Mouse (Mus musculus) gastrocnemius, postnatal 10 days (tissue): ENCODE results near the gene Mindy1. TPM values are rescaled to one million over a fixed set of nuclear protein-coding genes. Genes with fewer than 3 reads are reported as not detected.
"Not testable (repeated sequence)": the region's sequence is repeated elsewhere in the genome, so short reads cannot be mapped to it uniquely, and the experiment has no call there.

ENCODE experiments used
- DNase-seq: peaks from one replicate; pipeline ENCODE4 v3.0.0; 2021; ENCODE audit warnings: mixed read lengths
- total RNA-seq, 2 experiments: library from RNA; stranded (reverse); gene quantifications; 2 replicates each; pipeline ENCODE4 v1.2.3; 2021

The Mindy1 gene
- total RNA-seq, 2 experiments from 2014 or later, result 19.8 to 21.7 TPM

DNA sequence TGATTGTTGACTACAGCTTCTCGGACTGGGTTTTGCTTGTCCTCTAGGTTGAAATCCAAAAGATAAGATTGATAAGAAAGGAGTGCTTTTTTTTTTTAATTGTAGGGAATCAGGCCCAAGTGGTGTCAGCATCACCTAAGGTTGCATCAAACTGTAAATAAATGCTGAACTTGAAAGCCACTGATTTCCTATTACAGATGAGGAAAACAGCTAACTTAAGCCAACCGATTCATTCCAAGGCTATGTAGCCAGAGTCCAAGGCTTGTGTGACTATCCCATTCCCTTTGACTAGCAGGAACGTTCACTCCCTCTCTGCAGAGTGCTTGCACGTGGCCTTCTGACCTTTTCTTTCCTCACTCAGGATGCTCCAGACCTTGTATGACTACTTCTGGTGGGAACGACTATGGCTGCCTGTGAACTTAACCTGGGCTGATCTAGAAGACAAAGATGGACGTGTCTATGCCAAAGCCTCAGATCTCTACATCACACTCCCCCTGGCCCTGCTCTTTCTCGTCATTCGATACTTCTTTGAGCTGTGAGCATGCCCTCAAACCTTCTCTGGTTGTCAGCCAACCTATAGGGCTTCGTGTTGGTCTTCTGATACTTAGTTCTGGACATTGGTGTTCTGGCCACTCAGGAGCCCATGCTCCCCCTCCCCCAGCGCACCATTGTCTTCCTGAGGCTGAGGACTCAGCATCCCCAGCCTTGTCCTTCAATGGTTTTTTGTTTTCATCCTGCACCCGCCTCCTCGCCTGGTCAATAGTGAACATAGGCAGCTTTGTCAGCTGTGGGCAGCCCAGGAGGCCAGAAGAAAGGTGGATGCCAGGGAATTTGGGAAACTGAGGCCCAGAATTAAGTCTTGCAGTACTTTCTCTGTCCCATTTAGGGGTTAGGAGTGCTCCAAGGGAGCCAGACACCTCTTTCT, 38.8 kb downstream of the Mindy1 start:
- no peak for DNase-seq

DNA sequence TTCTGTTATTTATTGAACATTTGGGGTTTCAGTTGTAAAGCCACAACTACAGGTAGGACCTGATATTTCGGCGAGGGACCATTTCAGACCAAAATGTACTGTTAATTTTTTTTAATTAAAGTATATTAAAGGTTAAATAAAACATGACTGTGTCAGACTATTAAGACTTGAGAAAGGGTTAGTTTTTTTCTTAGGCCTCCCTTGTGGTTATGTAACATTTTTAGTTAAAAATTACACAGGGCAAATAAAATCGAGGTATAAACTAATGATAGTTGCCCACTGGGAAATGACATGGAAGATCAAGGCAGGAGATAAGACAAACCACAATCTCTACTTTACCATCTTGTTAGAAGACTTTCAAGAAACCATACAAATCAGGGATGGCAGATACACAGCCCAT, 42.3 kb downstream of the Mindy1 start:
- DNase-seq, result no peak

DNA sequence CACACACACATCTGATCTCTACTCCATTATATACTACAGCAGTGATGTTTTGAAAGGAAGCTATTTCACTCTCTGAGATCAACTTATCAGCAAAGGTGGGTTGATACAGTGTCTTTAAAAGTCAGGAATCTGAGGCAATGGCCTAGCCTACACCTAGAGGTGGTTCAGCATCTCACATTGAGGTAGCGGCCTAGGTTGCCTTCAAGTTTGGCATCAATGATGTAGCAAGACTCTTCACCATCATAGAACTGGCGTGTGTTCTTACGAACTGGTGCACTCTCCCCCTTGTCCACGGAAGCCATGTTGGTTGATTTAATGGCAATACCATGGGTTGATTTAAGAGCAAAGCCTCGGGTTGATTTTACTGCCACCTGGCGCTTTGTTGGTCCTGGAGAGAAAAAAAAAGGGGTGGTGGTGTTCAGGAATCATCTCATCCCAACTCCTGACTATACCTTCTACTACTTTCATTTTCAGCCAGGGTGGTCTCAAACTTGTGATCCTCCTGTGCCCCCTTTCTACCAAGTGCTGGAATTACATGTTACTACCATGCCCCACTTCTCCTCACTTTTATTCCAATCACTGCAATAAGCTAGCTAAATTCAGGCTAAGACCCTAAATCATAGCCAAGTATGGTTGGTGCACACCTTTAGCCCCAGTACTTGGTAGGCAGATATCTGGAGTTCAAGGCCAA, 43.5 kb downstream of the Mindy1 start:
- DNase-seq, result no peak

DNA sequence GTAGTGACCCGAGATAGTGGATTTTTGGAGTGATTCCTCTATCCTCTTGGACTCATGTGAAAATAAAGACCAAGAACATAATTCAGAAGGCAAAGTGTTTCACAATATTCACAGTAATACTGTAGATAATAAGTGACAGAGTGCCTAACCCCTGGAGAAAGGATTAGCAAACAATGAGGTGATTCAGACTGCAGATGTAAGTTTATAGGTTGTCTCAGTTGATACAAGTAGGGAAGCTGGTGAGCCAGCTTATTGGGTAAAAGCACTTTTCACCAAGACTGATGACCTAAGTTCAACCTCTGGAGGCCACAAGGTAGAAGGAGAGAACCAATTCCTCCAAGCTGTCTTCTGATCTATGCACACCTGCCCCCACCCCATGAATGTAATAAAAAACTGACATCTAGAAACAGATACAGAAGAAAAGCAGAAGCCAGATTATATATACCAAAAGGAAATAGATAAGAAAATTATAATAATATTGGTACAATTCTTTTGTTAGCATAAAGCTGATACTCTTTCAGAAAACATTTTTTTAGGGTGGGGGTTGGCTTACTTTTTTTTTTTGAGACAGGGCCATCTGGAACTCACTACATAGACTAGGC, 47.8 kb downstream of the Mindy1 start:
- DNase-seq, result no peak

DNA sequence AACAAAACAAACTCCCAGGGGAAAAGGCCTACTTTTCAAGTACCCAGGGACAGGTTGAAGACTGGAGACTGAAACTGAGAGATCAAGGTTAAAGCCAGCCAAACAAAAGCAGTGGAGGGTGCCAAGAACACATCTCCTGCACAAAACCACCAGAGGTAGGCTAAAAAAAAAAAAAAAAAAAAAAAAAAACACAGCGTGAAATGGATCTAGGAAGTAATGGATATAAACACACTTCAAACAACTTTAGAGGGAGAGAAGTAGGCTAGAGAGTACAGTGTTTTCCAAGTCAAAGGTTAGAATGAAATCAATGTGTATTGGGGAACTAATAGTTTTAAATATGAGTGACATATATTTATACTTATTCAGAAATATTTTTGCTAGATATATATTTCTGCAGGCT, 50.4 kb downstream of the Mindy1 start:
- DNase-seq, result no peak

DNA sequence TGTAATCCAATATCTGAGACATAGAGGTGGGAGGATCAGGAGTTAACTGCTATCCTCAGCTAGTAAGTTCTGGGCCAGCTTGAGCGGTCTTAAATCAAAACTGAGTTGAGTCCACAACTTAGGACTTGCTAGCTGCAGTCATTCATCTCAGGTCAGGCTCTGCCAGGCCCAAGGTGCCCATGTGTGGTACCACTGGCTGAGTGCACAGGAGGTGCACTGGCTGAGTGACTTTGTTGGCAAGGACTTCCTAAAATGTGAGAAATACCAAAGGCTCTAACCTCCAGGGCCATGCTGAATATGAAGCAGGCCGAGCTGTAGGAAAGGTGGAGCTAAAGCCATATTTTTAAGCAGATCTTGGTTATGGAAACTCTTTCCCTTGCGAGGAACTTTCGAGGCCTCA, 56.2 kb downstream of the Mindy1 start:
- DNase-seq, result no peak

DNA sequence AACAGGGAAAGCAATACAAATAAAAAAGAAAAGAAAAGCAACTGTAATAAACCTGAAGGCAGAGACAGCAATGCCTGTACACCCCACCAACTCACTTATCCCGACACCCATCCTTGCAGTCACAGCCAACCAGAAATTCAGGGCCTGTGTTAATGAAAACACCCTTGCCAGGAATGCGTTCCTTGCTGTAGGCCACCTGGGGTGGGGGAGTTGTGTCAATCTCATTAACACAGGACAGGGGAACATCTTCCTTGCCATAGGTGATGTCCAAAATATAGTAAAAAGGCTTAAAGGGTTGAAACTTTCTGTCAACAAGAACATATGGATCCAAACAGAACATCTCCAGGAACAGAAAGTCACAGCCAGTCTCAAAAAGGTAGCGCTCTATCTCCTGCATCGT, 57.1 kb downstream of the Mindy1 start:
- no peak for DNase-seq

DNA sequence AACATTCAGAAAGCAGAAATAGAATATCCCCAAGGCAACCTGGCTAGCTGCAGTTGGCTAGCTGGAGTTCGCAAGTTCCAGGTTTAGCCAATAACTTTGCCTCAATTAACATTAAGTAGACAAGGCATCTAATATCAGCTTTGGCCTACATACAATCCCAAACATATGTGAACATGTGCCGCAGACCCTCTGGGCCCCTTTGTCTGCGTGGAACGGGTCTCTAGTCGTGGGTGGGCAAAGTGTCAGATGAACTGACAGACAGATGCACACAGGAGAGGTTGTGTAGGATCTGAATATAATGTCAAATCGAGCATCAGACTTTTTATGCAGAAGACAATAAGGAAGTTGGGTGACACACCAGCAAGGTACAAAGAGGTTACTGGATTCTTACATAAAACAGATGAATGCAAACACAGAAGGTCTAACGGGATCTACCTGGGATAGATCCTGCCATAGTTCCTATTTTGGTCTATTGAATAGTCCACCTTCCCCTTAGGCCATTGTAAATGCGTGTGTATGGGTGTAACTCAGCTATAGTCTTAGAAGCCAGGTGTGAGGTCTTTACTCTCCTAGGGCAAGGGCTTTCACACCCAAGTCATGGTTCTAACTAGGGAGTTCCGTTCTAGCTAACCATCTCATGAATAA, 62.3 kb downstream of the Mindy1 start:
- DNase-seq, result not testable (repeated sequence)

Other genes with a start within 250 kb of the Mindy1 start
- gene Psmd4, start 238.7 kb upstream of the Mindy1 start, total RNA-seq, result 100 to 1,000 TPM; 167 to 176 TPM
- 10 to 100 TPM; 20.1 to 22.8 TPM for gene Pip5k1a, start 174.4 kb upstream of the Mindy1 start, total RNA-seq
- gene Vps72, start 170.3 kb upstream of the Mindy1 start, total RNA-seq, result 10 to 100 TPM; 41.0 to 49.1 TPM
- gene Tmod4, start 156.9 kb upstream of the Mindy1 start, total RNA-seq, result 100 to 1,000 TPM; 423 to 469 TPM
- gene Scnm1, start 147.3 kb upstream of the Mindy1 start, total RNA-seq, result 10 to 100 TPM; 35.5 to 40.8 TPM
- 1 to 10 TPM; 6.0 to 6.7 TPM for gene Lysmd1, start 147.3 kb upstream of the Mindy1 start, total RNA-seq
- gene Tnfaip8l2, start 139.0 kb upstream of the Mindy1 start, total RNA-seq, result 1 to 10 TPM; 1.8 to 2.3 TPM
- 100 to 1,000 TPM; 103 to 123 TPM for gene Sema6c, start 120.9 kb upstream of the Mindy1 start, total RNA-seq
- gene Gabpb2, start 63.4 kb upstream of the Mindy1 start, total RNA-seq, result 10 to 100 TPM in 1 of 2 experiments, 1 to 10 TPM in 1; 9.4 to 12.4 TPM
- gene Cdc42se1, start 52.6 kb upstream of the Mindy1 start, total RNA-seq, result 10 to 100 TPM; 26.2 to 35.0 TPM
- 10 to 100 TPM; 39.8 to 44.8 TPM for gene Mllt11, start 49.2 kb upstream of the Mindy1 start, total RNA-seq
- gene Gm128, start 39.7 kb upstream of the Mindy1 start, total RNA-seq, result under 1 TPM in 1 of 2 experiments, not detected in 1; 0.20 TPM
- gene Bnipl, start 30.2 kb upstream of the Mindy1 start, total RNA-seq, result not detected
- gene Prune1, start 731 bp downstream of the Mindy1 start, total RNA-seq, result 10 to 100 TPM; 38.1 to 46.8 TPM
- under 1 TPM; 0.27 to 0.63 TPM for gene Anxa9, start 25.8 kb downstream of the Mindy1 start, total RNA-seq
- 10 to 100 TPM; 42.6 to 51.9 TPM for gene Cers2, start 33.4 kb downstream of the Mindy1 start, total RNA-seq
- gene Setdb1, start 75.9 kb downstream of the Mindy1 start, total RNA-seq, result 10 to 100 TPM; 12.6 to 17.2 TPM
- not detected for gene 4930558C23Rik, start 121.5 kb downstream of the Mindy1 start, total RNA-seq
- 10 to 100 TPM; 43.7 to 55.6 TPM for gene Arnt, start 153.0 kb downstream of the Mindy1 start, total RNA-seq
- gene Ctsk, start 217.9 kb downstream of the Mindy1 start, total RNA-seq, result 100 to 1,000 TPM in 1 of 2 experiments, 10 to 100 TPM in 1; 31.4 to 178 TPM
- 1 to 10 TPM; 5.1 to 6.8 TPM for gene Ctss, start 245.4 kb downstream of the Mindy1 start, total RNA-seq